Mouse (Mus musculus): ENCODE measurements around the gene Homer1. TPM values are rescaled to one million over a fixed set of nuclear protein-coding genes. Genes with fewer than 3 reads are reported as not detected.

Gene Homer1
- total and polyA plus RNA-seq, 3 experiments = 14.6 to 32.2 (median 16.2) TPM

- Histone ChIP-seq H3K4me3 (replicated peaks in 1 of 3; ENCODE audit: low read depth in 2 of 3, low read length in 2 of 3, poor library complexity in 1 of 3) (no peak overlapping the region), H3K27ac (ENCODE audit: insufficient read depth, low read depth) (no peak overlapping the region), H3K4me1 (ENCODE audit: control insufficient read depth in 1 of 2, insufficient read depth in 2 of 2) (no peaks in the 10 kb centered on the region), H3K36me3 (replicated peaks in 1 of 2; ENCODE audit: control insufficient read depth in 1 of 2, insufficient read depth in 1 of 2, low read length in 1 of 2) (peaks cover 9 to 55% of the 10 kb centered on the region in 2 experiments), H3K79me2 (replicated peaks; ENCODE audit: control insufficient read depth, extremely low read depth, insufficient read depth, poor library complexity, severe bottlenecking) (no peaks in the 10 kb centered on the region), H3K9ac (ENCODE audit: insufficient read depth, low read depth) (no peak overlapping the region), H3K27me3 (replicated peaks) (no peaks in the 10 kb centered on the region), H3K9me3 (replicated peaks; ENCODE audit: low read length) (no peaks in the 10 kb centered on the region), H3K4me2 (ENCODE audit: insufficient read depth, low read depth, poor library complexity, severe bottlenecking) (no peak overlapping the region)
- DNase-seq (ENCODE audit: extremely low read depth) = no peak
- in situ Hi-C loops (cut with MboI; ENCODE audit: low pct_ligation_motif_present, low pct_unique_long_range_greater_than_20kb, low sequenced_read_pairs) (no loop called here), dilution Hi-C loops (cut with MboI; ENCODE audit: extremely low pct_ligation_motif_present, extremely low pct_unique_long_range_greater_than_20kb, low sequenced_read_pairs) (no loop called here)
- TF ChIP-seq EP300 (IDR thresholded peaks at IDR 0.05; ENCODE audit: low read length) = no peak
- TF ChIP-seq PAX5 (IDR thresholded peaks at IDR 0.05; ENCODE audit: low read length) = no peak
- no peak for TF ChIP-seq SMC3 (IDR thresholded peaks at IDR 0.05; ENCODE audit: low read depth, low read length)
- TF ChIP-seq JUN (IDR thresholded peaks at IDR 0.05; ENCODE audit: insufficient read depth, low read depth, low read length) = no peak
- no peak for TF ChIP-seq ZKSCAN1 (IDR thresholded peaks at IDR 0.05; ENCODE audit: borderline replicate concordance, low read depth, low read length)
These were observed 140.7 kb downstream of the Homer1 start for GRCm38 (mm10) chr13:93440167-93440566.

- H3K4me3 ChIP-seq (replicated peaks in 1 of 3; ENCODE audit: low read depth in 2 of 3, low read length in 2 of 3, poor library complexity in 1 of 3) = no peak overlapping the region
- H3K4me2 ChIP-seq (ENCODE audit: insufficient read depth, low read depth, poor library complexity, severe bottlenecking) = no peak overlapping the region
- TF ChIP-seq E2F4 (IDR thresholded peaks at IDR 0.05; ENCODE audit: insufficient replicate concordance, low read depth, low read length) (no peak), ZMIZ1 (IDR thresholded peaks at IDR 0.05; ENCODE audit: low read depth, low read length) (no peak), JUN (IDR thresholded peaks at IDR 0.05; ENCODE audit: insufficient read depth, low read depth, low read length) (no peak), RAD21 (IDR thresholded peaks at IDR 0.05; ENCODE audit: low read depth, low read length) (no peak), JUND (conservative IDR thresholded peaks at IDR 0.05; ENCODE audit: low read depth, low read length) (no peak)
- H3K9me3 ChIP-seq (replicated peaks; ENCODE audit: low read length) = no peaks in the 10 kb centered on the region
- in situ Hi-C loops (cut with MboI; ENCODE audit: low pct_ligation_motif_present, low pct_unique_long_range_greater_than_20kb, low sequenced_read_pairs) = no loop called here
- dilution Hi-C loops (cut with MboI; ENCODE audit: extremely low pct_ligation_motif_present, extremely low pct_unique_long_range_greater_than_20kb, low sequenced_read_pairs) = no loop called here
- no peak overlapping the region for H3K9ac ChIP-seq (ENCODE audit: insufficient read depth, low read depth)
- H3K4me1 ChIP-seq (ENCODE audit: control insufficient read depth in 1 of 2, insufficient read depth in 2 of 2) = no peaks in the 10 kb centered on the region
- H3K27ac ChIP-seq (ENCODE audit: insufficient read depth, low read depth) = no peak overlapping the region
- no peak for DNase-seq (ENCODE audit: extremely low read depth)
- H3K79me2 ChIP-seq (replicated peaks; ENCODE audit: control insufficient read depth, extremely low read depth, insufficient read depth, poor library complexity, severe bottlenecking) = no peaks in the 10 kb centered on the region
- peaks cover 14 to 41% of the 10 kb centered on the region in 2 experiments for H3K36me3 ChIP-seq (replicated peaks in 1 of 2; ENCODE audit: control insufficient read depth in 1 of 2, insufficient read depth in 1 of 2, low read length in 1 of 2)
- H3K27me3 ChIP-seq (replicated peaks) = no peaks in the 10 kb centered on the region
These were observed 153.8 kb downstream of the Homer1 start for GRCm38 (mm10) chr13:93453275-93453674.

Other genes with a start within 250 kb of the Homer1 start
- 0.59 and 0.63 TPM in 2 replicates for gene Cmya5, start 154.9 kb upstream of the Homer1 start, total RNA-seq (2012; rRNA removed)
- gene Cmya5, start 154.9 kb upstream of the Homer1 start, total RNA-seq (2014; rRNA removed) = 0.15 and 0.19 TPM in 2 replicates
- gene Cmya5, start 154.9 kb upstream of the Homer1 start, polyA plus RNA-seq (2012; ENCODE audit: insufficient read length, low read depth) = 0.25 and 0.34 TPM in 2 replicates
- gene Tent2, start 107.2 kb upstream of the Homer1 start, total RNA-seq (2012; rRNA removed) = 20.6 and 21.8 TPM in 2 replicates
- 45.8 and 52.1 TPM in 2 replicates for gene Tent2, start 107.2 kb upstream of the Homer1 start, total RNA-seq (2014; rRNA removed)
- gene Tent2, start 107.2 kb upstream of the Homer1 start, polyA plus RNA-seq (2012; ENCODE audit: insufficient read length, low read depth) = 44.0 and 62.1 TPM in 2 replicates
- gene Jmy, start 200.2 kb downstream of the Homer1 start, total RNA-seq (2012; rRNA removed) = 2.5 and 3.3 TPM in 2 replicates
- gene Jmy, start 200.2 kb downstream of the Homer1 start, total RNA-seq (2014; rRNA removed) = 2.0 and 2.4 TPM in 2 replicates
- 2.8 and 3.3 TPM in 2 replicates for gene Jmy, start 200.2 kb downstream of the Homer1 start, polyA plus RNA-seq (2012; ENCODE audit: insufficient read length, low read depth)

Measured in CH12.LX (cell line).